Mouse (Mus musculus) heart, embryonic 12.5 days (tissue): Measurements from ENCODE around the gene C1qtnf1. TPM values are rescaled to one million over a fixed set of nuclear protein-coding genes. Genes with fewer than 3 reads are reported as not detected.
A peak's percentile ranks its signal among the peaks of the same experiment; 100 is the strongest.

Experiments
- ATAC-seq: fragments of 200-750 bp; cut with Nextera tagmentation; 2 replicates; pipeline ENCODE4 v1.8.0; 2017; ENCODE audit warnings: moderate TSS enrichment, moderate library complexity; ENCODE audit not compliant: insufficient number of reproducible peaks, low FRiP score
- H3K27ac ChIP-seq: fragments of 300-500 bp; sonication (generic); 2 replicates; pipeline ENCODE4 v1.5.1; 2016; ENCODE audit warnings: mild to moderate bottlenecking, moderate library complexity; ENCODE audit not compliant: poor library complexity, severe bottlenecking
- H3K27me3 ChIP-seq: fragments of 300-500 bp; sonication (generic); replicated peaks from 2 replicates; pipeline ENCODE4 v1.6.1; 2016; ENCODE audit warnings: mild to moderate bottlenecking, moderate library complexity
- H3K36me3 ChIP-seq: fragments of 300-500 bp; sonication (generic); 2 replicates; pipeline ENCODE4 v1.6.1; 2016; ENCODE audit warnings: mild to moderate bottlenecking, moderate library complexity
- H3K4me1 ChIP-seq: fragments of 300-500 bp; sonication (generic); replicated peaks from 2 replicates; pipeline ENCODE4 v1.6.1; 2016; ENCODE audit warnings: mild to moderate bottlenecking
- H3K4me2 ChIP-seq: fragments of 300-500 bp; sonication (generic); 2 replicates; pipeline ENCODE4 v1.6.1; 2016; ENCODE audit warnings: mild to moderate bottlenecking, moderate library complexity
- H3K4me3 ChIP-seq: fragments of 300-500 bp; sonication (generic); 2 replicates; pipeline ENCODE4 v1.5.1; 2016; ENCODE audit warnings: mild to moderate bottlenecking
- H3K9ac ChIP-seq: fragments of 300-500 bp; sonication (generic); 2 replicates; pipeline ENCODE4 v1.6.1; 2016; ENCODE audit warnings: mild to moderate bottlenecking, moderate library complexity
- H3K9me3 ChIP-seq: fragments of 300-500 bp; sonication (generic); replicated peaks from 2 replicates; pipeline ENCODE4 v1.6.1; 2016; ENCODE audit warnings: mild to moderate bottlenecking, moderate library complexity
- WGBS: fragments of 180-500 bp; shearing (Covaris S2); methylation state at CpG from one replicate; pipeline ENCODE4 v1.1.7; 2016; 5-methylcytosine and 5-hydroxymethylcytosine counted together
- polyA plus RNA-seq: library from polyadenylated mRNA; unstranded; fragments of >200 nt; fragmentation: Nextera tagmentation; extraction: Ambion mirVana; gene quantifications from 2 replicates; pipeline ENCODE4 v1.2.1, GENCODE M21; 2016

C1qtnf1 gene
- polyA plus RNA-seq, 1 experiment from 2014 or later = 4.9 TPM

DNA sequence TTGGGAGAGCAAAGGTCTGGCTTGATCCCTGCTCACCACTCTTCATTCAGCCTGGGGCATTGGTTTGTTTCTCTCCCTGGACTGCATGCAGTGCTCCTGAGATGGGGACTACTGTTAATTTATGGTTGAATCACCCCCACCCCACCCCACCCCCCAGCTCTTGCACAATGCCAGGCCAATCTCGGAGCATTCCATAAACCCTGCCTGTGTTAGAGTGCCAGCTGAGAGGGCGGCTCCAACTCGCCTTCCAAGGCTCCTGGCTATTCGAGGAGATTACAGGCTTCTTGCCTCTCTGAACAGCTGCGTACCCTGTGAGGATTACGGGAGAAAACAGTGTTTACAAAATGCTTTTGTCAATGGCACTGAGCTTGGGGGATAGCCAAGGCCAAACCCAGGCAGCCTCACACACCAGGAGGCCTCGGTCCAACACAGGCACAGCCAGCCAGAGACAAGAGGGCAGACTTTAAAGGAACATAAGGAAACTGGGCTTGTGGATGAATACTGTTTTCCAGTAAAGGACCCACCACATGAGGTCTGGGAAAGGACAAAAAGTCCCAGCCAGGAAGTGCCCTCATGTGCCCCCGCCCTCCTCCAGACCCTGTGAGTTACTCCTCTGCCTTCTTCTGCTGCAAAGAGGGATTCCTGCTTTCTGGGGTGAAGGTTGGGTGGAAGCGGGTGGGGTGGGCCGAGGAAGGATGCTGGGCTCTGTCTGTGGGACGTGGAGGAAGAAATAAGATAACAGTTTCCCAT, 10.8 kb downstream of the C1qtnf1 start:
- Histone ChIP-seq H3K27me3 (peaks cover 6% of the 10 kb centered on the region; the same call in 1 of the 2 replicates), H3K4me3 (no peak overlapping the region), H3K9ac (no peak overlapping the region), H3K4me2 (no peak overlapping the region), H3K36me3 (no peaks in the 10 kb centered on the region), H3K4me1 (peaks cover 30% of the 10 kb centered on the region), H3K9me3 (no peaks in the 10 kb centered on the region), H3K27ac (peak overlapping the region; percentile 3; the same call in 1 of the 2 replicates)
- ATAC-seq = no peak
- WGBS = 34% methylated on average over 11 of the region's 11 CpGs

DNA sequence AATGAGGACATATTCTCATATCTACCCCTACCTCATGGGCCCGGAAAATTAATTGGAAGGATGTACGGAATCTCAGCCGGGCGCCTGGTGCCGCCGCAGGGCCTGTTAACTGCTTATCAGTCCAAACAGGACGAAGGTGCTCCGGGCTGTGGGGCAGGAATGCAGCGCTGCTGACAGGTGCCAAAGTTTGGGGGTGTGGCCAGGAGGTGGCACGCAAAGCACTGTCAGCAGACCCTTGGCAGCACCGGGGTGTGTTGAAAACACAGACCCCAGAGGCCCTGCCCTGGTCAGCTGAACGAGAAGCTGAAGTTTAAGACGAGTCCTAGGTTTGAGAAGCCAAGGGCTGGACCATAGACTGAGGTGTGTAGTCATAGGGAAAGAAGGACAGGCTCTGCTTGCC, 14.7 kb downstream of the C1qtnf1 start:
- H3K9ac ChIP-seq = no peak overlapping the region
- peaks cover 16% of the 10 kb centered on the region for H3K27me3 ChIP-seq
- no peak overlapping the region for H3K4me2 ChIP-seq
- no peak overlapping the region for H3K27ac ChIP-seq
- ATAC-seq = no peak
- H3K9me3 ChIP-seq = no peaks in the 10 kb centered on the region
- no peaks in the 10 kb centered on the region for H3K36me3 ChIP-seq
- H3K4me1 ChIP-seq = peaks cover 22% of the 10 kb centered on the region
- WGBS = 24% methylated on average over 13 of the region's 13 CpGs
- no peak overlapping the region for H3K4me3 ChIP-seq

- H3K4me2 ChIP-seq = no peak overlapping the region
- 32% methylated on average over 11 of the region's 11 CpGs for WGBS
- peaks cover 21% of the 10 kb centered on the region for H3K4me1 ChIP-seq
- H3K27me3 ChIP-seq = peaks cover 22% of the 10 kb centered on the region
- H3K9ac ChIP-seq = no peak overlapping the region
- H3K36me3 ChIP-seq = no peaks in the 10 kb centered on the region
- no peak for ATAC-seq
- H3K27ac ChIP-seq = no peak overlapping the region
- H3K9me3 ChIP-seq = no peaks in the 10 kb centered on the region
- H3K4me3 ChIP-seq = no peak overlapping the region
Measured at GRCm38 (mm10) chr11:118443201-118443970, 15.4 kb downstream of the C1qtnf1 start.

DNA sequence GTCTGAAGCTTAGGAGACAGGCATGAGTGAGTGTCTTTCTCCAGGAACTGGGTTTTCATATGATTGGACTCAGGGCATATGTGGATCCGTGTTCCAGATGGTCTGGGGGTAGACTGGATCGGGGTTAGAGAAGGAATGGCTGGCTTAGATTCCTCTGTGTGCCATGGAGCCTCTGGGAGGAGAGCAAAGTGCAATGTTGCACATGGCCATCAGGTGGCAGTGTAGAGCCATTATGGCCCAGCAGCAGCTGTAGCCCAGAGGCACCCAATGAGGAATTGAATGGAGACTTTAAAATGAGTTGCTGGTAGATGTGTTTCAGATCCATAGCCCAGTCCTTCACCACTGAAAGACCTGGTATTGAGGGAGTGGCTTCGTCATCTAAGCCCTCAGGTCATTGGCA, 17.8 kb downstream of the C1qtnf1 start:
- H3K27me3 ChIP-seq = peaks cover 22% of the 10 kb centered on the region
- no peaks in the 10 kb centered on the region for H3K36me3 ChIP-seq
- no peak overlapping the region for H3K4me2 ChIP-seq
- H3K9ac ChIP-seq = no peak overlapping the region
- 15% methylated on average over 3 of the region's 3 CpGs for WGBS
- no peaks in the 10 kb centered on the region for H3K9me3 ChIP-seq
- peaks cover 12% of the 10 kb centered on the region for H3K4me1 ChIP-seq
- peak; percentile 64 for ATAC-seq
- H3K4me3 ChIP-seq = no peak overlapping the region
- no peak overlapping the region for H3K27ac ChIP-seq

GRCm38 (mm10) chr11:118447346-118447745, 19.3 kb downstream of the C1qtnf1 start:
- no peaks in the 10 kb centered on the region for H3K9me3 ChIP-seq
- H3K4me3 ChIP-seq = no peak overlapping the region
- peaks cover 12% of the 10 kb centered on the region for H3K4me1 ChIP-seq
- H3K4me2 ChIP-seq = no peak overlapping the region
- H3K27me3 ChIP-seq = peaks cover 22% of the 10 kb centered on the region
- ATAC-seq = no peak
- H3K9ac ChIP-seq = no peak overlapping the region
- H3K36me3 ChIP-seq = no peaks in the 10 kb centered on the region
- no peak overlapping the region for H3K27ac ChIP-seq
- WGBS = 53% methylated on average over 4 of the region's 4 CpGs

GRCm38 (mm10) chr11:118448385-118448784, 20.4 kb downstream of the C1qtnf1 start:
- Histone ChIP-seq H3K4me1 (0 out of 2 replicates have a peak, but pooled peaks cover 5% of the 10 kb centered on the region), H3K9ac (no peak overlapping the region), H3K27me3 (peaks cover 22% of the 10 kb centered on the region), H3K9me3 (no peaks in the 10 kb centered on the region), H3K27ac (no peak overlapping the region), H3K36me3 (no peaks in the 10 kb centered on the region), H3K4me2 (no peak overlapping the region), H3K4me3 (no peak overlapping the region)
- 79% methylated on average over 8 of the region's 8 CpGs for WGBS
- ATAC-seq = no peak

- Histone ChIP-seq H3K36me3 (no peaks in the 10 kb centered on the region), H3K9me3 (no peaks in the 10 kb centered on the region), H3K27ac (no peak overlapping the region), H3K4me1 (0 out of 2 replicates have a peak, but pooled peaks cover 5% of the 10 kb centered on the region), H3K9ac (no peak overlapping the region), H3K4me2 (no peak overlapping the region), H3K4me3 (no peak overlapping the region), H3K27me3 (0 out of 2 replicates have a peak, but pooled peaks cover 8% of the 10 kb centered on the region)
- no peak for ATAC-seq
- 83% methylated on average over 6 of the region's 6 CpGs for WGBS
Measured at GRCm38 (mm10) chr11:118451211-118451610, 23.2 kb downstream of the C1qtnf1 start.

DNA sequence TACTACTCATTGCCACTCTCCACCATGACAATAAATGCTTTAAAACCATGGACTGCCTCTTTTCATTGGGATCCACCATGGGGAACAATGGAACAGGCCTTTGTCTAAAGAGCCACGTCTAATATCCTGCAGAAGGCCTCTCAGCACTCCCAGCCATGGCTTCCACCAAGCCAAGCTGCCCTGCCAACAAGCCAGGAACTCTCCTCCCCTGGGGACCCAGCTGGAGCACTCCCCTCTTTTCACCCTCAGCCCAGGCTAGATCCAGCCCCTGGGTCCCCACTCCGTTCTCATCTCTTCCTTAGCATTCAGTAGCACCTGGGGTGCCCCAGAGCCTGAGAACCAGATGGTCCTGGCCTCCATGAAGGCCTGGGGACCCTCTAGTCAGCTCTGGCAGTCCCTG, 25.0 kb downstream of the C1qtnf1 start:
- Histone ChIP-seq H3K27me3 (0 out of 2 replicates have a peak, but pooled peaks cover 3% of the 10 kb centered on the region), H3K27ac (no peak overlapping the region), H3K4me3 (no peak overlapping the region), H3K36me3 (no peaks in the 10 kb centered on the region), H3K4me2 (no peak overlapping the region), H3K9me3 (no peaks in the 10 kb centered on the region), H3K4me1 (0 out of 2 replicates have a peak, but pooled peaks cover 5% of the 10 kb centered on the region), H3K9ac (no peak overlapping the region)
- no peak for ATAC-seq
- 65% methylated on average over 2 of the region's 2 CpGs for WGBS

- Histone ChIP-seq H3K9me3 (no peaks in the 10 kb centered on the region), H3K27me3 (no peaks in the 10 kb centered on the region), H3K27ac (no peak overlapping the region), H3K4me3 (no peak overlapping the region), H3K36me3 (no peaks in the 10 kb centered on the region), H3K9ac (no peak overlapping the region), H3K4me2 (no peak overlapping the region), H3K4me1 (peaks cover 10% of the 10 kb centered on the region)
- 68% methylated on average over 11 of the region's 11 CpGs for WGBS
- no peak for ATAC-seq
Measured at GRCm38 (mm10) chr11:118453886-118454671, 26.1 kb downstream of the C1qtnf1 start.

DNA sequence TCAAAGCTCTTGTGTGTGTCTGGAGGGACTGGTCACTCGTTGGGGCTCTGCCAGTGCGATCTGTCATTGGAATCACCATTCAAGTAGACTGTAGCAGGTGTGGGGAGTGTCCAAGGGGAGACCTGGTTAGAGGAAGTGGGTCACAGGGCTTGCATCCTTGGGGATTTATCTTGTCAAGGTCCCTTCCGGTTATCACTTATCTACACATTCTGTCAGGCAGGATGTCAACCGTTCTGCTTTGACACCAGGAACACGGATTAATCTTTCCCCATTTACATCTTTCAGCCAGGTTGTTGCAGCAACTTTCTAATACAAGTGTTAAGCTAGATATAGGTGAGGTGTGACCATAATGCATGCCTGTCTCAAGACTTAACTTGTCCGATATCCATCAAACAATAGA, 27.8 kb downstream of the C1qtnf1 start:
- WGBS = 59% methylated on average over 6 of the region's 6 CpGs
- no peaks in the 10 kb centered on the region for H3K36me3 ChIP-seq

GRCm38 (mm10) chr11:118456937-118457336, 28.9 kb downstream of the C1qtnf1 start:
- H3K36me3 ChIP-seq = no peaks in the 10 kb centered on the region
- H3K4me2 ChIP-seq = no peak overlapping the region
- 77% methylated on average over 11 of the region's 11 CpGs for WGBS
- H3K9ac ChIP-seq = no peak overlapping the region
- no peaks in the 10 kb centered on the region for H3K27me3 ChIP-seq
- H3K4me3 ChIP-seq = no peak overlapping the region
- peaks cover 6% of the 10 kb centered on the region; the same call in 1 of the 2 replicates for H3K9me3 ChIP-seq
- ATAC-seq = no peak
- H3K27ac ChIP-seq = no peak overlapping the region
- H3K4me1 ChIP-seq = peaks cover 12% of the 10 kb centered on the region

More for the DNA sequence above, 27.8 kb downstream of the C1qtnf1 start:
- Histone ChIP-seq H3K9me3 (peaks cover 6% of the 10 kb centered on the region; the same call in 1 of the 2 replicates), H3K27ac (no peak overlapping the region), H3K4me2 (no peak overlapping the region), H3K27me3 (no peaks in the 10 kb centered on the region), H3K4me3 (no peak overlapping the region), H3K9ac (no peak overlapping the region), H3K4me1 (peaks cover 13% of the 10 kb centered on the region)
- no peak for ATAC-seq
